Mouse (Mus musculus): Measurements from ENCODE around the gene Ttll8.

The Ttll8 gene

DNA sequence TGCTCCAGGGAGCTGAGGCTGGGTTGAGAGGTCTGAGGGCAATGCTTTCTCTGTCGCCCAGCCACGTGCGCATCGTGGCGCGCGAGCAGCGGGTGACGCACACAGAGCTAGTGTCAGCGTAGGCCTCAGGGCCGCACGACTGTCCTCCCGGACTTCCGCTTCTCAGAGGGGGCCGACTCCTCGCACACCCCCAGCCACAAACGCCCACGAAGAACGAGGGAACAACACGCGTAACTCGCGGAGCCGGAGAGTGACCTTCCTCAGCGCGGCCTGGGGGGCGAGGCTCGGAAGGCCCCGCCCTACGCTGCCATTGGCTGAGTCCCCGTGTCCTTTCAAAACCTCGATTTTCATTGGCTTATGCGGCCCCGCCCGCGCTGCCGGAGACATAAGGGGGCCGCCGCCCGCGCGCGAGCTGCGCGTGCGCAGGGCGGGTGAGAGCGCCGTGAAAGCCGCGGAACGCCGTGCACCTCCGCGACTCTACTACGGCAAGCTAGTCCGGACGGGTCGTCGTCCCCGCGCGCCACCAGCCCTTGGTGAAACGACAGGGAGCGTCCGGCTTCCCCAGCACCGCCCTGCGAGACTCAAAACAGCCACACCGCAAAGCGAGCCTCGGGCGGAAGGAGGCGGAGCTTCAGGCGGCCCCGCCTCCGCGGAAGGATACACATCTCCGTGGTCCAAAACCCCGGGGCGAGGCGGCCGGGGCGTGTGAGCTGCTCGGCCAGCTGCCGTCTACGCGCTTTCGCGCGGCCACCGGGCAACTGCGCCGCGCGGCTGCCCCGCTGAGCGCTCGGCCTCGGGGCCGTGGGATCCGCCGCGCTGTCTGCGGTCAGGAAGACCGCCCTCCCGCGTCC is 92.2 kb downstream of the Ttll8 start, which contains the start of gene Pim3:
Gene Pim3, plus strand, starts transcription at position 415 of the 851 bp plus-strand sequence.
- peak; percentile 95 for DNase-seq (ENCODE audit: extremely low spot score, low spot score)

- no peak for DNase-seq (ENCODE audit: extremely low spot score, low spot score)
Observed at GRCm38 (mm10) chr15:88860781-88861180, 93.4 kb downstream of the Ttll8 start.

DNA sequence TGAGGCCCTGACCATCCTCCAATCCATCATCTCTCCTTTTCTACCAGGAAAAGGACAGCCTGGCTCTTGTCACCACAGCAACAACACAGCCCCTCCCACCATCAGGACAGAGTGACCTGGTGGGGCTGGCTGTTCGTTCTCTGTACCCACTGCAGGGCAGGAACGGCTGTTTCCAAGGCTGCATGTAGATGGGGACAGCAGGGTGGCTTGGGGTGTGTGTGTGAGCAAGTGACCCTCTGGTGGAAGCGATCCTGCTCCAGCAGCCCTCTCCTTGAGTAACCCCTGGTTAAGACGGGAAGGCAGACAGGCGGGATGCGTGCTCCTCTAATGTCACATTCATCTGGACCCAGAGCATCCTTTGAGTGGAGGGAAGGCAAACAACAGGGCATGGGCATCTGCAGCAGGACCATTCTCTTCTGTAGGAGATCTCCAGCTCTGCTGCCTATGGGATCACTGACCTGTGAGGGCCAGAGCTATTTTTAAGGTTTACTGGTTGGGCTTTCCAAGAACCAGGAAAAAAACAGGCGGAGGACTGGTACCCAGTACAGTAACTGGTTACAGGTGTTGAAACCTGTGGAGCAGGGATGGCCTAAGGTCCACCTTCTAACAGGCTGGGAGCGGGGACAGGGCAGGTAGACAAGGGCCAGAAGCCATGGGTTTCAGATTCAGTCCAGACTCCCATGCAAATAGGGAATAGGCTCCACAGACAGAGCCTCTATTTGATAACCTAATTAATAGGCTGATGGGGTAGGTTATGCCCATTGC is 94.8 kb downstream of the Ttll8 start:
- DNase-seq (ENCODE audit: extremely low spot score, low spot score): no peak

DNA sequence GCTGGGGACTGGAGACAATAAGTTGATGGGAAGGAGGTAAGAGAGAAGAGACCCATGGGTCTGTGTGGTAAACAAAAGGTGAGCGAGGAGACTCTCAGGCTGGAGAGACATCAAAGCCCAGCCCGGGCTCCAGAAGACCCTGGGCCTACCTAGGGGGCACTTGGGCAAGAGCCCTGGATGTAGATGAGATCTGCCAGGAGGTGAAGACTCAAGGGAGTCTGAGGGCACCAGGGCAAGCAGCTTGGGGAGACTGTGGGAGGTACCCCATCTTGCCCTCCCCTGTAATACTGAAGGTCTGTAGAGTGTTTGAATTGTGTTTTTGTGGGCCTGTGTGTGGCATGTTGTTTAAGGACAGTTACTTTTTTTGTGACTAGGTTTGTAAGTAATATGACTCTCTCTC is 95.5 kb downstream of the Ttll8 start:
- DNase-seq (ENCODE audit: extremely low spot score, low spot score): no peak

DNA sequence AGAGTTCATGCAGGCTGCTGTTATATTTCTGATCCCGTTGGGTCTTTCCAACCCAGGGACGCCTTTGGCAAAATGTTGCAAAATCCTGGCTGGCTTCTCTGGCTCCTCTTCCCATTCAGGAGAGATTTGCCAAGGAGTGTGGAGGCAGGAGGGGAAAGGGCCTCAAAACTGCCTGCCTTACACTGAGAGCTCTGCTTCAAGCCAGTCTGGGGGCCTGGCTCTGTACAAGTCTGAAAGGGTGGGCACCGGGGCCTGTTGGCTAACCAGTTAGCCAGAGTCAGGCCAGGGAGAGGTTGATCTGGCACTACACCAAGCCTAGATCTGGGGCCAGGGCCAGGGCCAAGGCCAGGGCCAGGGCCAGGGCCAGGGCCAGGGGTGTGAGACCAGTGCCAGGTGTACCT is 96.1 kb downstream of the Ttll8 start:
- no peak for DNase-seq (ENCODE audit: extremely low spot score, low spot score)

DNA sequence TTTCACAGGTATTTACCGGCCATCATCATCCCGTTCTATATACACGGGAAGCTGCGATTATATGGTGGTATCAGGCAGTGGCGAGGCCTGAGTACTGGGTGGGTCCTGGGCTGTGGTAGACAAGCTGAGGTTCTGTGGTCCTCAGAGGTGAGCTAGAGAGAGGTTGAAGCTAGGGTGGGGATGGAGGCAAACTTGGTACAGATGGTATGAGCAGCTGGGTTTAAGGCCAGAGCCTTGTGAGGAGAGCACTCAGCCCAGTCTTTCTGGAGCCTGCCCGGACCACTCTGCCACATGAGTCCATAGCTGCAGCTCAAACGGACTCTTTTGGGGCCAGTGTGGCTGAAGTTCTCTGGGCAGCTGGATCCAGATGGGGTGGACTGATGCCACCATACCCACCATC is 96.9 kb downstream of the Ttll8 start:
- DNase-seq (ENCODE audit: extremely low spot score, low spot score): no peak

GRCm38 (mm10) chr15:88856613-88857012 is 97.6 kb downstream of the Ttll8 start:
- no peak for DNase-seq (ENCODE audit: extremely low spot score, low spot score)

DNA sequence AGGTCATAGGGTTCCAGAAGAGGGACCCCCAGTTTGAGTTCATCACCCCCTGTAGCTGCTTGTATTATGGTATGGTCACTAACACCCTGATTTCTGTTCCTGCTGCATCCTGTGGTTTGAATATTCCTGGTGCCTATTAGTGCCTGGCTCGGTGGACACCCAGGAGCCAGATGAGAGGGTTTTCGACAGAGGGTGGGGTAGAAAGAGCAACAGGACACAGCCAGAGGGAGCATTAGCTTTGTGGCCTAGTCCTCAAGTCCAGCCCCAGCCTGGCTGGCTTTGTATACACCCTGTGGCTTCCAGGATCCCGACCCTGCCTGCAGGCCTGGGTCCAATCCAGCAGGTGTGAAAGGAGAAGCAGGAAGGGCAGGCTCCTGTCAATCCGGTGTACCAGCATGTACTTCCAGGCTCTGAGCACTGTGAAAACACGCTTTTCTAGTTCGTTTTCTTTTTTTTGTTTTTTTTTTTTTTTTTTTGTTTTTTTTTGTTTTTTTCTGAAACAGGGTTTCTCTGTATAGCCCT is 98.3 kb downstream of the Ttll8 start:
- DNase-seq (ENCODE audit: extremely low spot score, low spot score): no peak

DNA sequence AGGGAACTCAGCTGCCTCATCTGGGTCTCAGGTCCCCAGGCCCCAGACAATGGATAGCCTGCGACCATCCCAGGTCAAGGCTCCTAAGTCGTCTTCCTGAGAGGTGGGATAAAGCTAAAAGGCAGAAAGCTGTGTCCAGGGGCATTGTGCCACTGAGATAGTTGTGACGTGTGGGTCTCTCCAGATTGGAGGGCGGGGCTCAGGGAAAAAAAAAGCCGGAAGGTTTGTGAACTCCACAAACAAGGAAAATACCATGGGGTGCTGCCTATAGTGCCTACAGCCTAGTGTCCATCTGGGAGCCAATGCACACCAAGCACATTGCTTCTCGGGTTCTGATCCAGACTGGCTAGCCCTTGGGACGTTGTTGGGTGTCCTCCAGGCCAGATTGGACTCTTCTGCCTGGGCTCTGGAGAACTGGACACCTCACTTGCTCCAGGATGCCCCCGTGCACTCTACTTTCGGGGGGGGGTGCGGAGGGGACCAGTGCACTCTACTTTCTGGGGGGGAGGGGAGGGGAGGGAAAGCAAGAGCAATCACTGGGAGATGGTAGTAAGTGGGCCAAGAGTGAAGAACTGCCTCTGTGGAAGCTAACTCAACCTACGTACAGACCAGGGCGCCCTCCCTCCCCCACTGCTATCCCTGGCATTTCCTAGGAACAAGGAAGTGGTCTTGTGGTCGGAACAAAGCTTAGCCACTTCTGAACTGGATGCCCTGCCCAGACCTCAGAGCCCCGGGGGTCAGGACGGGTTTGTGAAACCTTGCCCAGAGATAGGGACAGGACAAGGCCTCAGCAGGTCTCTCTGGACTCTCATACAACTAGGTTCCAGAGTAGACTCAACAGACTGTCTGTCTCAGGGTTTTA is 99.0 kb downstream of the Ttll8 start:
- no peak for DNase-seq (ENCODE audit: extremely low spot score, low spot score)

DNA sequence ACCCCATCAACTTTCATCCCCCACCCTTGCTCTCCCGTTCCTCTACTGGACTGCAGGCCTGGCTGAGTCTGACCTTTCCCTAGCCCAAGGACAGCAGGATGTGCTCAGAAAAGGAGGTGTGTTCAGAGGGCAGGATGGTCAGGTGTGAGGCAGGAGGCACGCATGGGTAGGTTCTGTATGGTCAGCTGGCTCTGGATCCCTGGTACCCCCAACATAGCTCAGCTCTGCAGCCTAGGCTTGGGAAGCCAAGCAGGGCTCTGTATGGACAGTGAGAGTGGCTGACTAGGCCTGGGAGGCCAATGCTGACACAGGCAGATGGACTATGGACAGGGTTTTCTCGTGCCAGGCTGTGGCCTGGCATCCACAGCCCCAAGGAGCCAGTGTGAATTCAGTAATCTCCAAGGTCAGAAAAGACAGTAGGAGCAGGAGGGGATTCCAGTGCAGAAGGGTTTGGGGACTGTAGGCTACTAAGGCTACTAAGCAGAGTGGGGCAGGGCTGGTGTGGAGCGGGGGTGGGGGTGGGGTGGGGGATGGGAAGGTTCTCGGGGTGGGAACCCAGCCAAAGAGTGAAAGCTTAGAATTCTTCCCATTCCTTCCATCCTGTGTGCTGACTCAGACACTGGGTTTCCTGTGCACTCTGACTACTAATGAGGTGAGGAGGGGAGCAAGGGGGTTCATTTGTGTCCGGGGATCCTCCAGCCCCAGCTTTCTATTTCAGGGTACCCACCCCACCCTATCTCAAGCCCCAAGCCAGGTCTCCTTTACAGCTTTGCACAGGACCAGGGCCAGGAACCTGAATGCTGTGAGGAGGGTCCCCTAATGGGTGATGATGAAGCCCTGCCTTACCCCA is 99.9 kb downstream of the Ttll8 start:
- DNase-seq (ENCODE audit: extremely low spot score, low spot score): no peak

DNA sequence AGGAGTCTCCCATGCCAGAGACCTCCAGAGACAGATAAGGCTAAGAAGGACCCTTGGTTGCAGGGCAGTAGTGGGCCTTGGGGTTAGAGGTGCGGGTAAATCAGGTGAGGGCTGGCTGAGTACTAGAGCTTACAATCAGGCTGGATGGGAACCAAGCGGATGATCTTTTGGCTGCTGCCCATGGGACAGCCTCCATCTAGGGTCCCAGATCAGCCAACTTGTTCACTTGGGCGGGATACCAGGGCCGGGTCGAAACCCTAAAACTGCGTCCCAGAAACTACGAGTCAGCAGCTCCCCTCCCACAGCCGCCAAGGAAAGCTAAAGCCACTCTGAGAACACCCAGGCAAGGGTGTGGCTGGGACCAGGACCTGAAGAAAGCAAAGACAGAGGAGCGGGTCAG is 101.1 kb downstream of the Ttll8 start:
- no peak for DNase-seq (ENCODE audit: extremely low spot score, low spot score)

GRCm38 (mm10) chr15:88851507-88852149 is 102.6 kb downstream of the Ttll8 start:
- DNase-seq (ENCODE audit: extremely low spot score, low spot score): no peak

- no peak for DNase-seq (ENCODE audit: extremely low spot score, low spot score)
Observed at GRCm38 (mm10) chr15:88851076-88851475, 103.1 kb downstream of the Ttll8 start.

DNA sequence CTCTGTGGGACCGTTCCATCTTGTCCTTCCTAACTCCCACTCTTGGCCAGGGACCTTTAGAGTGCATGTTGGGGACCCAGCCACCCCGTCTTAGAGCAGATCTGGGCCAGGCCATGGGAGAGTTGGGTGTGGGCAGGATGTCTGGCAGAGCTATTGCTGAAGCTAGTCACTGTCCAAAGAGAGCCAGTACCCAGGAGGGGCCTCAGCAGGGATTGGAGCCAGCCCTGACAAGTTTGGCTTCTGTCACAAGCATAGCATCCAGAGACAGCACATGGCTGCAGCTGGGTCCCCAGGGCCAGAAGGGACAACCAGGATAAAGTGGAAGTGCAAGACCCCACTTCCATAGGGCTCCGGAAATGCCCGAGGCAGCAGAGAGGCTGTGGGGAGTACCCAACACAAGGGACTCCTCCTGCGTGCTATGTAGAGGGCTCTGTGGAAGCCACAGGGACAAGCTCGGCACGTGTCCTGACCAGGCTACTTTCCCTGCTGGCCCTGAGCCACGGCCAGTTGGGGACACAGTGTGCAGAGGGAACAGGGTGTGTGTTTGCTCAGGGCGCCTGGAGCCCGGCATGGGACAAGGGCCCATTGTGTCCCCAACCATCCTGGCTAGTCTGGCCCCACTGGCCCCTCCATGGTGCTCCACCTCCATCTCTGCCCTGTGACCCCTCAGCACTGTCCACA is 103.9 kb downstream of the Ttll8 start:
- DNase-seq (ENCODE audit: extremely low spot score, low spot score): no peak

GRCm38 (mm10) chr15:88849621-88850020 is 104.6 kb downstream of the Ttll8 start:
- no peak for DNase-seq (ENCODE audit: extremely low spot score, low spot score)

DNA sequence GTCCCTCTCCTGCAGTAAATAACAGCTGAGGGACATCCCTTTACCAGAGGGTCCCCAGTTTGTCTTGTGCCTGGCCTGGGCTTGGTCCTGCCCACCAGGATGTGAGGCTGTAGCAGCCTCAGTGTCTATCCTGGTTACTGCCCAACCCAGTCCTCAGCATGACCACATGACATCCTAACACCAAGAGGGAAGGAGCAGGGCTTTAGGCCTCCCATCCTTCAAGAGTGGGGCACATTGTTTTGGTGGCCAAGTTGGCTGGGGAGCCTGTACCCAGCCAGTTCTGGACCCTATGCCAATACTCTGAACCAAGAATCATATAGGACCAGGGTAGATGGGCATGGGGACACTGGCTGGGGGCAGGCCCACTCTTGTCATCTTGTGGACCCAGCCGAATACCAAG is 105.6 kb downstream of the Ttll8 start:
- DNase-seq (ENCODE audit: extremely low spot score, low spot score): no peak

GRCm38 (mm10) chr15:88844966-88845365 is 109.3 kb downstream of the Ttll8 start:
- no peak for DNase-seq (ENCODE audit: extremely low spot score, low spot score)

DNA sequence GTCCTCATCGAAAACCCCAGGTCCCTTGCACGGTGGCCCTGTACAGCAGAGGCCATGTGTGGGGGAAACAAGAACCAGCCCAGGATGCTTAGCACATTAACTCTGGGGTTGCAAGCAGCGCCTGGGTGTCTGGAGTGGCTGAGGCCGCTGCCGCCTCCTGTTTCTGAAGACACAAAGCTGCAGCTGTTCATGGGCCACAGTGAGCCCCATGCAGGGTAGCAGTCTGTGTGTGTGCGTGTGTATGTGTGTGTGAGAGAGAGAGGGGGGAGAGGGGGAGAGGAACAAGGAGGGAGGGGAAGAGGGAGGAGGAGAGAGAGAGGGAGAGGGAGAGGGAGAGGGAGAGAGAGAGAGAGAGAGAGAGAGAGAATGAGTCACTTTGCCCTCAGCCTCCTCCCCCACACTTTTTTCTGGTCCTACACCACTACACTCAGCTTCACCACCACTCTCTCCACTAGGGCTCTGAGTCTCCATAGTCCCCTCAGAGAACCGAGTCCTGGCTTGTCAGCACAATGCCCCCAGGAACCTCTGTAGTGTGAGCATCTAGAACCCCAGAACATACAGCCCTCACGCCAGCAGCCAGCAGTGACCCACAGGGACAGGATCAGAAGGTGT is 110.6 kb downstream of the Ttll8 start:
- DNase-seq (ENCODE audit: extremely low spot score, low spot score): no peak

DNA sequence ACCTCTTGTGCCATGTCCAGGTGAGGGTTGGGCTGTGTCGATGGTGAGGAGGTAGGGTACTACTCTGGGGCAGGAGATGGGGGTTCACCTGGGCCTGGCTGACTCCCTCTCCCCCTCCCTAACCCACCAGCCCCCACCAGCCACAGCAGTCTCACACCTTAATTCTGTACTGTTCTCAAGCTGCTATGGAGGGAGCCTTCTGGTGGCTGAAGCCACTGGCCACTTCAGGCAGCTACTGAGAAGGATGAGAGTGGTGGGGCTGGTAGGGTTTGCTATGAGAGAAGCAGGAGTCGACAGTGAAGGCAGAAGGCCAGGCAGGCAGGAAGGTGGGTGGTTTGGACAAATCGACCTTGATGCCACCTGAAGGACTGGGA is 111.9 kb downstream of the Ttll8 start:
- DNase-seq (ENCODE audit: extremely low spot score, low spot score): no peak
